Mouse (Mus musculus) kidney, adult 2 months (tissue): ENCODE data around the gene Dcbld2. TPM values are rescaled to one million over a fixed set of nuclear protein-coding genes. Genes with fewer than 3 reads are reported as not detected.
A peak's percentile ranks its signal among the peaks of the same experiment; 100 is the strongest.

ENCODE experiments used
- DNase-seq: peaks from one replicate; pipeline ENCODE4 v3.0.0; 2021
- H3K27ac ChIP-seq: fragments of 200-500 bp; 2 replicates; pipeline ENCODE4 v1.5.1; 2012; ENCODE audit warnings: low read depth, low read length, control low read depth, inconsistent platforms; ENCODE audit not compliant: insufficient read depth
- H3K27me3 ChIP-seq: fragments of 200-500 bp; replicated peaks from 2 replicates; pipeline ENCODE4 v1.6.1; 2012; ENCODE audit warnings: mild to moderate bottlenecking, moderate library complexity, low read length, inconsistent platforms; ENCODE audit not compliant: control insufficient read depth, insufficient read depth
- H3K36me3 ChIP-seq: fragments of 200-500 bp; 2 replicates; pipeline ENCODE4 v1.6.1; 2012; ENCODE audit warnings: mild to moderate bottlenecking, moderate library complexity, low read length, inconsistent platforms; ENCODE audit not compliant: control insufficient read depth, insufficient read depth
- H3K4me1 ChIP-seq: fragments of 200-500 bp; 2 replicates; pipeline ENCODE4 v1.6.1; 2011; ENCODE audit warnings: low read length; ENCODE audit not compliant: control insufficient read depth, insufficient read depth
- H3K4me3 ChIP-seq: fragments of 200-500 bp; 2 replicates; pipeline ENCODE4 v1.5.1; 2011; ENCODE audit warnings: mild to moderate bottlenecking, low read depth, low read length, control low read depth; ENCODE audit not compliant: insufficient read depth
- CTCF ChIP-seq: fragments of 200-500 bp; conservative IDR thresholded peaks from 2 replicates; pipeline ENCODE4 v1.5.1; 2011; ENCODE audit warnings: low read depth, mild to moderate bottlenecking, control low read depth, low read length, moderate library complexity, mixed read lengths; ENCODE audit not compliant: insufficient read depth, insufficient read length
- POLR2A ChIP-seq: fragments of 200-500 bp; IDR thresholded peaks from one replicate; pipeline ENCODE4 v1.6.1; 2011; ENCODE audit warnings: low read depth, low read length, control low read depth
- WGBS: fragments of 180-500 bp; shearing (Covaris S2); methylation state at CpG from one replicate; pipeline ENCODE4 v1.1.7; 2018; 5-methylcytosine and 5-hydroxymethylcytosine counted together
- polyA plus RNA-seq: library from polyadenylated mRNA; depleted of rRNA; stranded (reverse); fragments of >200 nt; gene quantifications from 2 replicates; pipeline ENCODE4 v1.2.3, GENCODE M21; 2012

Gene Dcbld2
- polyA plus RNA-seq, 1 experiment: 7.1 TPM

- Histone ChIP-seq H3K4me3 (no peak overlapping the region), H3K27ac (no peak overlapping the region), H3K36me3 (no peaks in the 10 kb centered on the region), H3K27me3 (no peaks in the 10 kb centered on the region), H3K4me1 (0 out of 2 replicates have a peak, but pooled peaks cover 2% of the 10 kb centered on the region)
- 78% methylated on average over 10 of the region's 10 CpGs for whole genome bisulfite sequencing
- no peak for DNase-seq
- TF ChIP-seq CTCF: no peak
- no peak for TF ChIP-seq POLR2A
Measured at GRCm38 (mm10) chr16:58460386-58460785, 52.1 kb downstream of the Dcbld2 start.

DNA sequence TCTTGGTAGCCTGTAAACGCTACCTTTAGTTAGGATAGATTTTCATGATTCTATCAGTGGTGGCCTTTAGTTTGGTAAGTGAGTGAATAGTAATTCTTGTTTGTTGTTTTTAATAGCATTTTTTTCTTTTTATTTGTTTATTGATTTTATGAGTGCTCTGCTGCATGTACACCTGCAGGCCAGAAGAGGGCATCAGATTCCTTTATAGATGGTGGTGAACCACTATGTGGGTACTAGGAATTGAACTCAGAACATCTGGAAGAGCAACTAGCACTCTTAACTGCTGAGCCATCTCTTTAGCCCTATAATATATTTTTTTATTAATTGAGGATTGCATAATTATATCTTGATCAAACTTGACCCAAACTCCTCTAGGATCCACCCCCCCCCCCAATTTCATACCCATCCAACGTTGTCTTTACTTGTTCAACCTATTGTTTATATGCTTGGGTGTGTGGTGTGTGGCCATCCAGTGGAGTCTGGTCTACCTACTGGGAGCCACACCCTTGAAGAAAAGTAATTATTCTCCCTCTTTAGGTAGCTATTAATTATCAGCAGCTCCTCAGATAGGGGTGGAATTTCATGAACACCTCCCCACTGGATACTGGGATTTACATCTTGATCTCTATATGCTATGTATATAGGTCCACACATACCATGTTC is 53.7 kb downstream of the Dcbld2 start:
- Histone ChIP-seq H3K27ac (no peak overlapping the region), H3K36me3 (no peaks in the 10 kb centered on the region; the same call in 1 of the 2 replicates), H3K4me1 (0 out of 2 replicates have a peak, but pooled peaks cover under 1% of the 10 kb centered on the region), H3K27me3 (no peaks in the 10 kb centered on the region), H3K4me3 (no peak overlapping the region)
- no peak for TF ChIP-seq POLR2A
- TF ChIP-seq CTCF: peak; percentile 19; the same call in 1 of the 2 replicates
- peak; percentile 37 for DNase-seq
- 93% methylated on average over 2 of the region's 2 CpGs for WGBS

- 94% methylated on average over 2 of the region's 2 CpGs for WGBS
- H3K27ac ChIP-seq: no peak overlapping the region
- no peak for DNase-seq
- H3K4me3 ChIP-seq: no peak overlapping the region
- TF ChIP-seq POLR2A (no peak), CTCF (no peak)
- H3K27me3 ChIP-seq: no peaks in the 10 kb centered on the region
- no peaks in the 10 kb centered on the region; the same call in 1 of the 2 replicates for H3K36me3 ChIP-seq
- H3K4me1 ChIP-seq: no peaks in the 10 kb centered on the region
Measured at GRCm38 (mm10) chr16:58462519-58462918, 54.3 kb downstream of the Dcbld2 start.

DNA sequence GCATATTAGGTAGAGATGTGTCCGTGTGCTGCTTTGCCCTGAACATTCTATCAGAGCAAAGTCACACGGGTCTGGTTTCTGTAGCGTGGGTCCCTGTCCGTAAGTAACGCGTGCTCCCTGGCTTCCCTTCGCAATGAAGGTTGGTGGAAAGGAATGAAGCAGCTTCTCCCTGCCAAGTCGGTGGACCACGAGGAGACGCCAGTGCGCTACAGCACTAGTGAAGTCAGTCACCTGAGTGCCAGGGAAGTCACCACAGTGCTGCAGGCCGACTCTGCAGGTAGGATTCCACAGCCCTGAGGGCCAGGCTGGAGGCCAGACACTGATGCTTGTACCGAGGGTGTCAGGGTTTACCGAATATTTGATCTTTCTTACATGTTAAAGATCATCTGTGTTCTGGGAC is 55.8 kb downstream of the Dcbld2 start:
- TF ChIP-seq POLR2A (no peak), CTCF (no peak; the same call in 1 of the 2 replicates)
- Histone ChIP-seq H3K4me1 (no peaks in the 10 kb centered on the region; the same call in 1 of the 2 replicates), H3K27ac (no peak overlapping the region), H3K27me3 (no peaks in the 10 kb centered on the region), H3K36me3 (no peaks in the 10 kb centered on the region; the same call in 1 of the 2 replicates), H3K4me3 (no peak overlapping the region)
- 36% methylated on average over 14 of the region's 14 CpGs for WGBS
- DNase-seq: peak; percentile 72

GRCm38 (mm10) chr16:58465412-58465811 is 57.2 kb downstream of the Dcbld2 start:
- no peak for TF ChIP-seq POLR2A
- no peak for TF ChIP-seq CTCF
- Histone ChIP-seq H3K36me3 (no peaks in the 10 kb centered on the region; the same call in 1 of the 2 replicates), H3K27me3 (no peaks in the 10 kb centered on the region), H3K4me1 (no peaks in the 10 kb centered on the region; the same call in 1 of the 2 replicates), H3K27ac (no peak overlapping the region), H3K4me3 (no peak overlapping the region)
- no peak for DNase-seq
- 87% methylated on average over 9 of the region's 9 CpGs for WGBS

- Histone ChIP-seq H3K36me3 (peaks cover 6% of the 10 kb centered on the region; the same call in 1 of the 2 replicates), H3K4me1 (peaks cover 2% of the 10 kb centered on the region; the same call in 1 of the 2 replicates), H3K4me3 (no peak overlapping the region), H3K27ac (no peak overlapping the region), H3K27me3 (no peaks in the 10 kb centered on the region)
- DNase-seq: no peak
- no peak for TF ChIP-seq POLR2A
- no peak for TF ChIP-seq CTCF
- WGBS: 81% methylated on average over 8 of the region's 8 CpGs
Measured at GRCm38 (mm10) chr16:58470061-58470460, 61.8 kb downstream of the Dcbld2 start.

- Histone ChIP-seq H3K4me1 (peaks cover 8% of the 10 kb centered on the region; the same call in 1 of the 2 replicates), H3K4me3 (no peak overlapping the region), H3K27me3 (no peaks in the 10 kb centered on the region), H3K27ac (no peak overlapping the region), H3K36me3 (peaks cover 6% of the 10 kb centered on the region; the same call in 1 of the 2 replicates)
- DNase-seq: no peak
- TF ChIP-seq POLR2A: no peak
- TF ChIP-seq CTCF: no peak
- WGBS: 84% methylated on average over 4 of the region's 4 CpGs
Measured at GRCm38 (mm10) chr16:58470841-58471240, 62.6 kb downstream of the Dcbld2 start.
